Mouse (Mus musculus) midbrain, embryonic 13.5 days (tissue): Measurements from ENCODE around the gene Qsox1. TPM values are rescaled to one million over a fixed set of nuclear protein-coding genes. Genes with fewer than 3 reads are reported as not detected.

ENCODE experiments used
- ATAC-seq: fragments of 200-750 bp; cut with Nextera tagmentation; 2 replicates; pipeline ENCODE4 v1.8.0; 2017; ENCODE audit warnings: mild to moderate bottlenecking, moderate TSS enrichment, moderate library complexity
- H3K27ac ChIP-seq: fragments of 300-500 bp; sonication (generic); 2 replicates; pipeline ENCODE4 v1.5.1; 2015; ENCODE audit warnings: inconsistent platforms, mild to moderate bottlenecking, moderate library complexity
- H3K27me3 ChIP-seq: fragments of 300-500 bp; sonication (generic); 2 replicates; pipeline ENCODE4 v1.6.1; 2015; ENCODE audit warnings: mild to moderate bottlenecking, inconsistent platforms
- H3K36me3 ChIP-seq: fragments of 300-500 bp; sonication (generic); 2 replicates; pipeline ENCODE4 v1.6.1; 2015; ENCODE audit warnings: mild to moderate bottlenecking, inconsistent platforms
- H3K4me1 ChIP-seq: fragments of 300-500 bp; sonication (generic); replicated peaks from 2 replicates; pipeline ENCODE4 v1.6.1; 2015; ENCODE audit warnings: inconsistent platforms
- H3K4me2 ChIP-seq: fragments of 300-500 bp; sonication (generic); replicated peaks from 2 replicates; pipeline ENCODE4 v1.6.1; 2015; ENCODE audit warnings: moderate library complexity, mild to moderate bottlenecking, inconsistent platforms
- H3K4me3 ChIP-seq: fragments of 300-500 bp; sonication (generic); replicated peaks from 2 replicates; pipeline ENCODE4 v1.5.1; 2015; ENCODE audit warnings: mild to moderate bottlenecking, inconsistent platforms
- H3K9ac ChIP-seq: fragments of 300-500 bp; sonication (generic); replicated peaks from 2 replicates; pipeline ENCODE4 v1.6.1; 2015; ENCODE audit warnings: mild to moderate bottlenecking, inconsistent platforms
- H3K9me3 ChIP-seq: fragments of 300-500 bp; sonication (generic); 2 replicates; pipeline ENCODE4 v1.6.1; 2016; ENCODE audit warnings: mild to moderate bottlenecking, inconsistent platforms
- WGBS: fragments of 180-500 bp; shearing (Covaris S2); methylation state at CpG from one replicate; pipeline ENCODE4 v1.1.7; 2015; 5-methylcytosine and 5-hydroxymethylcytosine counted together
- polyA plus RNA-seq: library from polyadenylated mRNA; unstranded; fragments of >200 nt; fragmentation: Nextera tagmentation; extraction: Ambion mirVana; gene quantifications from 2 replicates; pipeline ENCODE4 v1.2.1, GENCODE M21; 2015

The Qsox1 gene
- polyA plus RNA-seq, 1 experiment from 2014 or later, result 21.1 TPM

- no peak for ATAC-seq
- H3K36me3 ChIP-seq, result no peaks in the 10 kb centered on the region
These were observed 13.4 kb upstream of the Qsox1 start for GRCm38 (mm10) chr1:155825940-155826716.

GRCm38 (mm10) chr1:155820646-155821045 is 8.0 kb upstream of the Qsox1 start:
- H3K27ac ChIP-seq, result no peak overlapping the region
- H3K27me3 ChIP-seq, result 0 out of 2 replicates have a peak, but pooled peaks cover under 1% of the 10 kb centered on the region
- no peak overlapping the region for H3K9ac ChIP-seq
- no peaks in the 10 kb centered on the region for H3K9me3 ChIP-seq
- WGBS, result 86% methylated on average over 5 of the region's 5 CpGs
- no peaks in the 10 kb centered on the region for H3K4me1 ChIP-seq
- no peaks in the 10 kb centered on the region for H3K36me3 ChIP-seq
- no peak overlapping the region for H3K4me2 ChIP-seq
- no peak for ATAC-seq
- H3K4me3 ChIP-seq, result no peak overlapping the region

More at GRCm38 (mm10) chr1:155825940-155826716, 13.4 kb upstream of the Qsox1 start:
- no peak overlapping the region for H3K4me2 ChIP-seq
- H3K9ac ChIP-seq, result no peak overlapping the region
- H3K27me3 ChIP-seq, result no peaks in the 10 kb centered on the region
- H3K4me3 ChIP-seq, result no peak overlapping the region
- H3K9me3 ChIP-seq, result no peaks in the 10 kb centered on the region
- no peak overlapping the region for H3K27ac ChIP-seq
- WGBS, result 92% methylated on average over 4 of the region's 4 CpGs
- no peaks in the 10 kb centered on the region for H3K4me1 ChIP-seq

GRCm38 (mm10) chr1:155816167-155816566 is 3.5 kb upstream of the Qsox1 start:
- WGBS, result 68% methylated on average over 2 of the region's 2 CpGs
- peaks cover 15% of the 10 kb centered on the region for H3K27me3 ChIP-seq
- no peak for ATAC-seq
- H3K27ac ChIP-seq, result no peak overlapping the region
- peaks cover 14% of the 10 kb centered on the region for H3K4me1 ChIP-seq
- H3K9ac ChIP-seq, result no peak overlapping the region
- H3K9me3 ChIP-seq, result no peaks in the 10 kb centered on the region
- no peak overlapping the region for H3K4me3 ChIP-seq
- H3K4me2 ChIP-seq, result no peak overlapping the region
- no peaks in the 10 kb centered on the region for H3K36me3 ChIP-seq

GRCm38 (mm10) chr1:155811995-155812580 is 601 bp downstream of the Qsox1 start:
- peak overlapping the region; percentile 74 for H3K4me2 ChIP-seq
- ATAC-seq, result peak; percentile 0; the same call in 1 of the 2 replicates
- peak overlapping the region; percentile 80 for H3K4me3 ChIP-seq
- H3K4me1 ChIP-seq, result peaks cover 29% of the 10 kb centered on the region
- WGBS, result 4% methylated on average over 22 of the region's 22 CpGs
- peak overlapping the region; percentile 75 for H3K9ac ChIP-seq
- peaks cover 15% of the 10 kb centered on the region for H3K27me3 ChIP-seq
- H3K27ac ChIP-seq, result peak overlapping the region; percentile 55; the same call in 1 of the 2 replicates
- H3K9me3 ChIP-seq, result no peaks in the 10 kb centered on the region
- H3K36me3 ChIP-seq, result no peaks in the 10 kb centered on the region

GRCm38 (mm10) chr1:155810616-155811015 is 2.1 kb downstream of the Qsox1 start:
- Histone ChIP-seq H3K9me3 (no peaks in the 10 kb centered on the region), H3K36me3 (no peaks in the 10 kb centered on the region), H3K4me2 (peak overlapping the region; percentile 22; the same call in 1 of the 2 replicates), H3K9ac (no peak overlapping the region), H3K27ac (no peak overlapping the region), H3K27me3 (peaks cover 14% of the 10 kb centered on the region), H3K4me1 (peaks cover 29% of the 10 kb centered on the region), H3K4me3 (no peak overlapping the region)
- no peak for ATAC-seq
- WGBS, result 57% methylated on average over 7 of the region's 7 CpGs

GRCm38 (mm10) chr1:155809706-155810442 is 2.8 kb downstream of the Qsox1 start:
- H3K9me3 ChIP-seq, result no peaks in the 10 kb centered on the region
- H3K4me2 ChIP-seq, result peak overlapping the region; percentile 11; the same call in 1 of the 2 replicates
- H3K36me3 ChIP-seq, result no peaks in the 10 kb centered on the region
- H3K4me3 ChIP-seq, result no peak overlapping the region
- H3K27ac ChIP-seq, result no peak overlapping the region
- H3K4me1 ChIP-seq, result peaks cover 29% of the 10 kb centered on the region
- WGBS, result 75% methylated on average over 10 of the region's 10 CpGs
- H3K27me3 ChIP-seq, result peaks cover 10% of the 10 kb centered on the region
- H3K9ac ChIP-seq, result no peak overlapping the region
- ATAC-seq, result no peak

- no peak overlapping the region for H3K9ac ChIP-seq
- ATAC-seq, result no peak
- H3K4me2 ChIP-seq, result no peak overlapping the region
- H3K4me3 ChIP-seq, result no peak overlapping the region
- no peaks in the 10 kb centered on the region for H3K27me3 ChIP-seq
- H3K36me3 ChIP-seq, result peaks cover 4% of the 10 kb centered on the region; the same call in 1 of the 2 replicates
- peaks cover 28% of the 10 kb centered on the region for H3K4me1 ChIP-seq
- H3K9me3 ChIP-seq, result no peaks in the 10 kb centered on the region
- 97% methylated on average over 4 of the region's 4 CpGs for WGBS
- H3K27ac ChIP-seq, result no peak overlapping the region
These were observed 4.4 kb downstream of the Qsox1 start for GRCm38 (mm10) chr1:155808261-155808660.

- Histone ChIP-seq H3K4me2 (no peak overlapping the region), H3K27ac (no peak overlapping the region), H3K4me1 (peaks cover 11% of the 10 kb centered on the region), H3K36me3 (peaks cover 19% of the 10 kb centered on the region), H3K27me3 (no peaks in the 10 kb centered on the region), H3K9me3 (no peaks in the 10 kb centered on the region), H3K9ac (no peak overlapping the region), H3K4me3 (no peak overlapping the region)
- 94% methylated on average over 9 of the region's 9 CpGs for WGBS
- no peak for ATAC-seq
These were observed 7.1 kb downstream of the Qsox1 start for GRCm38 (mm10) chr1:155805607-155806006.

- WGBS, result 91% methylated on average over 11 of the region's 11 CpGs
- Histone ChIP-seq H3K9me3 (no peaks in the 10 kb centered on the region), H3K36me3 (peaks cover 22% of the 10 kb centered on the region), H3K4me2 (no peak overlapping the region), H3K27me3 (no peaks in the 10 kb centered on the region), H3K4me1 (no peaks in the 10 kb centered on the region), H3K27ac (no peak overlapping the region), H3K9ac (no peak overlapping the region), H3K4me3 (no peak overlapping the region)
- no peak for ATAC-seq
These were observed 11.4 kb downstream of the Qsox1 start for GRCm38 (mm10) chr1:155801014-155801991.

- Histone ChIP-seq H3K4me1 (no peaks in the 10 kb centered on the region), H3K36me3 (peaks cover 33% of the 10 kb centered on the region), H3K4me2 (no peak overlapping the region), H3K9ac (no peak overlapping the region), H3K27me3 (no peaks in the 10 kb centered on the region), H3K9me3 (no peaks in the 10 kb centered on the region), H3K4me3 (no peak overlapping the region), H3K27ac (no peak overlapping the region)
- no peak for ATAC-seq
- WGBS, result 97% methylated on average over 4 of the region's 4 CpGs
These were observed 14.7 kb downstream of the Qsox1 start for GRCm38 (mm10) chr1:155798000-155798399.

- Histone ChIP-seq H3K27me3 (no peaks in the 10 kb centered on the region), H3K4me1 (no peaks in the 10 kb centered on the region), H3K27ac (no peak overlapping the region), H3K4me2 (no peak overlapping the region), H3K9ac (no peak overlapping the region), H3K9me3 (no peaks in the 10 kb centered on the region), H3K4me3 (no peak overlapping the region), H3K36me3 (peaks cover 31% of the 10 kb centered on the region)
- ATAC-seq, result no peak
- 86% methylated on average over 4 of the region's 4 CpGs for WGBS
These were observed 15.3 kb downstream of the Qsox1 start for GRCm38 (mm10) chr1:155797425-155797824.
